Mouse (Mus musculus): ENCODE results near the gene Crhr1. TPM values are rescaled to one million over a fixed set of nuclear protein-coding genes. Genes with fewer than 3 reads are reported as not detected.

Gene Crhr1
- polyA plus RNA-seq (2014; fragmentation: Illumina TruSeq; extraction: RNeasy Lipid Tissue Mini Kit (QIAGEN cat#74804); ENCODE audit: low read depth, low replicate concordance): not detected

GRCm38 (mm10) chr11:104132580-104133441 is at the start of gene Crhr1:
Gene Crhr1 (plus strand): TSS chr11:104132855.

DNA sequence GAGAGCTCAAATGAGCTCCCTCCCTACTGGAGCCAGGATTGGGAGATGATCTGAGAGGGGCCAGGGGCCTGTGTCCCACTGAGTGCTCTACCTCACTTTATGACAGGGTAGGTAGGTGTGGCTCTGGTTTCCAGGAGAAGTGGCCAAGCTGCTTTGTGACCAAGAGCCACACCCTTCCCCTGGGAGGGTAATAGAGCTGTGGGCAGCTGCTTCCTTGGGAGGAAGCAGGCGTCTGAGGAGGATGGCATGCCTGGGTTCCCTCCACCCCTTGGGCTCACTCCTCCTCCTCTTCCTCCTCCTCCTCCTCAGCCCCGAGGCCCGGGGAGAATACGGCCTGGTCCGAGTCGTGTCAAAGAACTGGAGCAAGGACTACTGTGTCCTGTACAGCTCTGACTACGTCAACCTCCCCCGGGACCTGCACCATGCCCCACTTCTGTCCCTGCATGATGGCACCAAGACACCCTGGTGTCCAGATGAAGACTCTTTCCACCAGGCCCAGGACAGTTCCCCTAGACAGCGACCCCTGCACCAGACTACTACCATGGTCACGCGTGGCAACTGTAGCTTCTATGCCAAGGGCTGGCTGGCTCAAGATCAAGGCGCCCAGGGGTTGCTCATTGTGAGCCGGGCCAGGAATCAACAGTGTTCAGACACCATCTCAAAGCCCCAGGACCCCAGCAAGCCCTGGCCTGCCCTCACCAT is 53.6 kb downstream of the Crhr1 start, which contains the start of gene Sppl2c:
Sppl2c (plus strand) TSS at position 193 of the 702 bp plus-strand sequence.

Other genes starting within 250 kb of the Crhr1 start
- gene Nsf, start 178.8 kb upstream of the Crhr1 start, polyA plus RNA-seq (2014; fragmentation: Illumina TruSeq; extraction: RNeasy Lipid Tissue Mini Kit (QIAGEN cat#74804); ENCODE audit: low read depth, low replicate concordance): 58.6 TPM
- 51.5 TPM for gene Arf2, start 166.1 kb upstream of the Crhr1 start, polyA plus RNA-seq (2014; fragmentation: Illumina TruSeq; extraction: RNeasy Lipid Tissue Mini Kit (QIAGEN cat#74804); ENCODE audit: low read depth, low replicate concordance)
- gene Sppl2c, start 53.5 kb downstream of the Crhr1 start, polyA plus RNA-seq (2014; fragmentation: Illumina TruSeq; extraction: RNeasy Lipid Tissue Mini Kit (QIAGEN cat#74804); ENCODE audit: low read depth, low replicate concordance): not detected
- 35.2 TPM for gene Mapt, start 98.5 kb downstream of the Crhr1 start, polyA plus RNA-seq (2014; fragmentation: Illumina TruSeq; extraction: RNeasy Lipid Tissue Mini Kit (QIAGEN cat#74804); ENCODE audit: low read depth, low replicate concordance)

Data from adrenal gland, adult 10 weeks (tissue).